Mouse (Mus musculus) lung, postnatal 0 days (tissue): ENCODE data around the gene Olfr872.

ENCODE experiments used
- CTCF ChIP-seq: IDR thresholded peaks from 2 replicates; pipeline ENCODE4 v1.5.1; 2016; ENCODE audit warnings: antibody characterized with exemption, mild to moderate bottlenecking
- EP300 ChIP-seq: IDR thresholded peaks from 2 replicates; pipeline ENCODE4 v1.6.1; 2016; ENCODE audit warnings: antibody characterized with exemption, mild to moderate bottlenecking, control low read depth

DNA sequence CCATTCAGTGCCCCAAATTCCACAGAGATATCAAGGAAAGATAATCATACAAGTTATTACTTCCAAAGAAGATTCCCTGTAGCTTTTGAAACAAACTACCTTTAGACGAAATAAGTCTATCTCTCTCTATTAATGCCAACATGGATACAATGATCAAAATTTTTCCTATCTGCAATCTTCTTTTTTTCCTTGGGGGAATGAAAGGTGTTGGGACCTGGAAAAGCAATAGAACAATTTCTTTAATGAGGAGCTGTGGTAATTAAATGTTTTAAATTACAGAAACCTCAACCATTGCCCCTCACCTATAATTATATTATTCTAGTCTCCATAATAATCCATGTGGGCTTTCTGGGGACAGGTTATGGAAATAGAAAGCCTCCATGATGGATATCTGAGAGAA is 45.1 kb downstream of the Olfr872 start, which contains the start of gene Olfr39:
- TF ChIP-seq CTCF = no peak
- TF ChIP-seq EP300 = no peak
